Mouse (Mus musculus) frontal cortex, postnatal 10 days (tissue): ENCODE data around the gene Zc3h13.

Experiments
- DNase-seq, 2 experiments: peaks; one replicate each; pipeline ENCODE4 v3.0.0; 2022; ENCODE audit warnings: low spot score in 2 of 2, mixed read lengths in 1 of 2

The Zc3h13 gene

DNA sequence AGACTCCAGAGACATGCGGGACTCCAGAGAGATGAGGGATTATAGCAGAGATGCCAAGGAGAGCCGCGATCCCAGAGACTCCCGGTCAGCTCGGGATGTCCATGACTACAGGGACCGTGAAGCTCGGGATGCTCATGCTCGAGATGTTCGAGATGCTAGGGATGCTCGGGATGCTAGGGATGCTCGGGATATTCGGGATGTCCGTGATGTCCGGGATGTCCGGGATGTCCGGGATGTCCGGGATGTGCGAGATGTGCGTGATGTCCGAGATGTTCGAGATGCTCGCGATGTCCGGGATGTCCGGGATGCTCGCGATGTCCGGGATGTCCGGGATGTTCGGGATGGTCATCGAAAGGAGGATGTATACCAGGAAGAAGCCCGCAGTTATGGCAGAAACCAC lies 39.2 kb downstream of the Zc3h13 start:
- no peak for DNase-seq

DNA sequence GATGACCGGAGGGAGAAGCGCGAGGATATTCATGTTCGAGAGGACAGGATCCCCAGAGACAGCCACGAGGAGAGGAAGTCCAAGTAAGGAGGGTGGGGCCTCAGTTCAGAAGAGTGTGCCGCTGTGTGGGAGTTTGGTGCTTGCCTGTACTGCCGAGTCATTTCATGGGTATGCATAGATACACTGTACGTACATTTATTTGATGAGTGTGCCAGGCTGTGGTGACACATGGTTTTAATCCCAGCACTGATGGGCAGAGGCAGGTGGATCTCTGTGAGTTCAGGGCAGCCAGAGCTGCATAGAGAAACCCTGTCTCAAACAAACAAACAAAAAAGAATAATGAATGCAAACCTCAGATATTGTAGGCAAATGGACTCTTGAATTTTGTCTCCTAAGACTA lies 43.9 kb downstream of the Zc3h13 start:
- DNase-seq: no peak

DNA sequence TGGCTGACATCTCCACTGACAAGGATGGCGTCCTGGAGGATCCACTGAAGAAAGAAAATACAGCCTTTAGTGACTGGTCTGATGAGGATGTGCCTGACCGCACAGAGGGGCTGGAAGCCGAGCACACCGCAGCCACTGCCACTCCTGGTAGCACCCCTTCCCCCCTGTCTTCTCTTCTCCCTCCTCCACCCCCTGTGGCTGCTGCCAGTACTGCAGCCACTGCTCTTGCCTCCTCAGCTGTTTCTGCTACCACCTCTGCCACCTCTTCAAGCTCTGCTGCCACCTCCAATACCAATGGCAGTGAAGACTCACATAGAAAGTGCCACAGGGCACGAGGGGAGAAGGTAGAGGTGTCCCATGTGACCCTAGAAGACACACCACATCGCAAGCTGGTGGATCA lies 46.4 kb downstream of the Zc3h13 start:
- no peak for DNase-seq

DNA sequence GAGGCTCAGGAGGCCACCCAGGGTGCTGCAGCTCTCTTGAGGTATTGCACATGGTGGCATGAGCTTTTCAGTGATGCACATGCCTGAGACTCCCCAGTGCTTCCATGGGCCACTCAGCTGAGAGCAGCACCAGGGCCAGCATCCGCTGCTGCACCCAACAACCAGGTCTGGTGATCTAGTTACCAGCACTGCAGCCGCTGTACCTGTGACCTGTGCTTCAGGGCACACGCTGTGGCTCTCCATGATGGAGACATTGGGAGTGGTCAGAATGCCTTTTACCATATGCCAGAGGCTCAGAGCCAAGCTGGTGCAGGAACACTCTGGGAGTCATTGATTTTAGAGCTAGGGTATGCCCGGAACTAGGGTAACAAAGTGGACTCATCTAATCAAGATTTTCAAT lies 50.1 kb downstream of the Zc3h13 start:
- DNase-seq: no peak

DNA sequence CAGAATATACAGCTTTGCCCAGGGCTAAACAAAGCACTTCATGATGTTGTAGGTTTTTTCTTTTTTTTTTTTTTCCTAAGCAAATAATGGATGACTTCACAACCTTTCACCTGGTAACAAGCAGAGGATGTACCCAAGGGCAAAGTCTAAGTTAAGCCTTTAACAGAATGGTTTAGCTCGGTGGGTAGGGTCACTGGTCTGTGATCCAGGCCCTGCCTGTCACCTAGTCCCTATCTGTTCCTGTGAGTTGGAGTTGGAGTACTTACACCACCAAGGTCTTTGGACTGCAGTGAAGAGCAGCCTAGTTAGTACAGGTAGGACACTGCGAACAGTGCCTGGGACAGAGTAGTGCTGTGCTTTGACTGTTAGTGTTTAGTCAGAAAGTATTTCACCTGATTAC lies 53.7 kb downstream of the Zc3h13 start:
- DNase-seq: no peak

DNA sequence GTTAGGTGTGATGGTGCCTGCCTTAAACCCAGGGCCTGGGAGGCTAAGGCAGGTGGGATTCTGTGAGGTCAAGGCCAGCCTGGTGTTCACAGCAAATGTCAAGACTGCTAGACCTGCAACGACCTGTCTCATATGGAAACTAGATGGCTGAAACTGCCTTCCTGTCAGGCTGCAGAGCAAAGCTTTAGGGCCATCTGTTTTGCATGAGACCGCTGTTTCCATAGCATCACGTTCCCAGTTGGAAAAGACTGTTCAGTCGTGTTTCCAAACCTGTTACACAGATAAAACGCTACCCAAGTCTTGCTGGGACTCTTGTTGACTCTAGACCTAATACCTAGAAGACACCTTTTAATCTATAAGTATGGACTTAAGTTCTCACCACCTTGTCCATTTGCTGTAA lies 61.9 kb downstream of the Zc3h13 start:
- no peak for DNase-seq

DNA sequence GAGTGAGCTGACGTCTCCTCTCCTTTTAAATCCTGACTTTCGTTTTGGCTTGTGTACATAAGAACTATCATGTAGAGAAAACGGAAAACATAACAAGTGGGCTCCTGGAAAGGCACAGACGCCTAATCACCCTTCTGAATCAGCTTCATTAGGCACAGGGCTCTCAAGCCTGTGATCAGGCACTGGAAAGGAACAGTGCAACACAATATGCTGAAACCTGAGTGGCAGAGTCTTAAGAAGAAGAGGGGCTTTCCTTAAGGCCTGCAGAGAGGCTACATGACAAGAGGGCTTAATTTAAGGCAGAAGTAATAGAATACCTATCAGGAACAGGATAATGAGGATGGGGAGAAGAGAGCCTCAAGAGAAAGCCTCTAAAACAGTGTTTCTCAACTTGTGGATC lies 67.5 kb downstream of the Zc3h13 start:
- no peak for DNase-seq

DNA sequence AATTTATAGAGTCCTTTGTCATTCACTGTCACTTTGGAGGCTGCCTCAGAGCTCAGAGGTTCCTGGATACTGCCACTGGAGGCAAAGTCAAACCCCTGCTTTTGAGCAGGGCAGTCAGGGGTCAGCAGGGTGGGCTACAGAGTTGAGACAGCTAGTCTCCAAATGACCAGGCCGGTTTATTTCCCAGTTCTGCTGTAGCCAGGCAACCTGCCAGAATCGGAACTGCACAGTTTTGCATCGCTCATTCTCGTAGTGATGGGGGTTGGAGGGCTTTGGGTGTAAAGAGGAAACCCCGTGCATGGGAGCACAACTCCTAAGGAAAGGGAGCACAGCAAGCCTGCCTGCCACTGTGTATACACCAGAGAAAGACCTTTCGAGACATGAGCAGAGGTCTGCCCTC lies 79.1 kb downstream of the Zc3h13 start:
- no peak for DNase-seq

DNA sequence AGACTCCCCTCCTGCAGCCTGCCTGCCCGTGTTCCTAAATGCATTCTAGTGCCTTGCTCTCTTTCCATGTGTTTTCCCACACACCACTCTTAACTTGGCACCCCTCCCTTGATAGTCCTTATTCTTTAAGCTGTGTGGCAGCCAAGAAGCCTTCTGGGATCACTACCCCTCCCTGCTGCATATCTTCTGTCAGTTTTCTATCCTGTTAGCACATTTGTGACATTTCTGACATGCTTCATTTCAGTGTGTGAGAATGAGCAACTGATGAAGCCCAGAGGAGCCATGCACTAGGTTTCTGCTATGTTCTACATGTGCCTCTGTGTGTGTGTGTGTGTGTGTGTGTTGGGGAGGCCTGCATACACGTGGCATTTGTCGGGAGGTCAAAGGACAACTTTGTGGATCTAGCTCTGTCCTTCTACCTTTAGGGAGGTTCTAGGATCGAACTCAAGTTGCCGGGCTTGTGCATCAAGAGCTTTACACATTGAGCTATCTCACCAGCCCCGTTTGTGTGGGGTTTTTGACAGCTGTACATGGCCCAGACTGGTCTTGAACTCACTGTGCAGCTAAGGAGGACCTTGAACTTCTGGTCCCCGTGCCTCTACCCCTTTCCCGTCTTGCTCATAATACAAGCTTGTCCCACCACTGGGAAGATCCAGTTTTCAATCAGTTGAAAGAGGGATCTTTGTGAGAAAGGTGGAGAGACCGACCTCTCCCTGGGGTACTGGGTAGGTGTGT lies 81.3 kb downstream of the Zc3h13 start:
- DNase-seq: no peak

DNA sequence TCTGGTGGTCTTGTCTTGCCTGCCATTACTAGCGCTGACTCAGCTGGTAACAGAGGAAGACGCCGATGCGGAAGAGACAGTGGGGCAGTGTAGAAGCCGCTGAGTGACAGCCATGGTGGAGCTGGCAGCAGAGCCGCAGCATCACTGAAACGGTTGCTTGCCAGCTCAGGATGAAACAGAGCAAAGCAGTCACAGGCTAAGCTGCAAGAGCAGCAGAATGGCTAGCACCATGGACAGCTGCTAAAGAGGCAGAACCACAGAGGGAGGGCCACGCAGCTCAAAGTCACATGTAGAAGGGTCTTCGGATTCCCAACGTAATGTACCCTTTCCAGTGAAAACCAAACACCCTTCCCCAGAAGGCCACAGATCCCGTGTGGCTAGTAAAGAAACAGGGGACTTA lies 82.6 kb downstream of the Zc3h13 start:
- no peak for DNase-seq

DNA sequence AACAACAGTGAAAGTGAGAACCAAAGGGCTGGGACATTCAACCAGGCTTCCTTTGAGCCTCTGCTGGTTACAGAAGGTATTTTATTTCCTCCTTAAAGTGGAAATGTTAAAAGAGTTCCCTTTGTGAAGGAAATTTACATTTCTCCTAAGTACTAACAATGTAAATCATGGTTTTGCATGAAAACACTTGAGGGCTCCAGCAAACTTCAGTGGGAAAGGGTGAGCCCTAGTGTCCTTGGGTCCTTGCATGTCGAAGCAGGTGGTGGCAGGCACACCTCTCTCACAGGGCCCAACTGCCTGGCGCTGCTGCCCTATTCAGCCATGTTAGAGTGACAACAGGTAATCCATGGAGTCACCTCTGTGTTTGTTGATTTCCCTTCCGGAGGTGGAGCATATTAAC lies 83.3 kb downstream of the Zc3h13 start:
- no peak for DNase-seq

DNA sequence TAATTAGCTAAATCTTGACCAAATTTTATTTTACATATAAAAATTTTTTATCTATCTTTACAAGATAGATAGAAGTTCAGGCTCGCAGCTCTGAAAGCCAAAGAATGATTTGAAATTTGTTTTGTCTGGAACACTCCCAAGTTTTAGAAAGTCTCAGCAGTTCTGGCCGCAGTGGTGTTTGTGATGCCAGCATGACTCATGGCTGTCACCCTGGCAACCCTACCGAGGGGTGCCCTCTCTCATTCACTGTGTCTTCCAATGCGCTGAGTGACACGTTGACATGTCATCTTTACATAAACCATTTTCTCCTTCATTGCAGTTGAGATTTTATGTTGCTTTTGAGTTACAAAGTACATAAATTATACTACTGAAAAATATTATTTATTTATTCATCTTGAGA lies 85.7 kb downstream of the Zc3h13 start:
- DNase-seq: no peak

DNA sequence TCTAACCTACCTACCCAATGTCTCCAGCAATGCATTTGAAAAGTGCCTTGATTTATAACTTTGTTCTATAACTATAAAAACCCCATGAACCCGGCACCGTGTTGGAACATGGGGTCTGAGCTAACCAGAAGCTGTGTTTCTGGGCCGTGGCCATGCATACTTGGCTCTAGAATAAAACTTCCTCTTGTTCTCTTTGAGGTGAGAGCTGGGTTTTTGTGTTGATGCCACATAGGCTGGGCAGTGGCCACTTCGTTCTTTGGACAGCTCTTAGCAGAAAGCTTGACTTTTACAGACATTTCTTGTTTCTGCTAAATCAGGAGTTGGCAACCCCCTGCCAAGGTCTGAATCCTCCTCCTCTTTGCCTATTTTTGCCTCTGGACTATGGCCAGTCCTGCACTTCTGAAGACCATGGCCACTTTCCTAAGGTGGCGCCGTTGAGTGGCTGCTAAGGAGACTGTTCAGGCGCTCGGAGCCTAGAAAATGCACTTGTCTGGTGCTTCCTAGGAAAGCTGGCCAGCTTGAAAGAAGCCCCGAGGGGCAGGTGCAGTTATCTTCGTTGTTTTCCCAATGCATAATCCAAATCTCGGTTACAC lies 90.9 kb downstream of the Zc3h13 start:
- DNase-seq: peak; percentile 22 to 30

DNA sequence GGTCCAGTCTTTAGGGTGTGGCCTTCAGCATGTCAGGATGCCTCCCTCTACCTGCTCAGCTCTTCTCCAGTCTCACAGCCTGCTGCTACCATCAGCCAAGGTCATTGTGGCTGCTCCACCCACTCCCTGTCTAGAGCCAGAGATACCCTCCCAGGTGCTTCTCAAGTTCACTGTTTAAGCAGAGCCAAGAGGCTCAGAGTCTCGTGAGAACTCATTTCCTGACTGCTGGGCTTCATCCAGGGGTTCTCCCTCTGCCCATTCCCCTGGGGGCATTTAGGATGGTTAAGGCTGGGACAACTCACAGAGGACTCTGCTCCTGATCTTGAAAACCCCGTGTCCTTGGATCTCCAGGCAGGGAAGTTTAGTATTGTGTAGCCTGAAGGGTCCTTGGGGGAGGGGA lies 92.1 kb downstream of the Zc3h13 start:
- no peak for DNase-seq

DNA sequence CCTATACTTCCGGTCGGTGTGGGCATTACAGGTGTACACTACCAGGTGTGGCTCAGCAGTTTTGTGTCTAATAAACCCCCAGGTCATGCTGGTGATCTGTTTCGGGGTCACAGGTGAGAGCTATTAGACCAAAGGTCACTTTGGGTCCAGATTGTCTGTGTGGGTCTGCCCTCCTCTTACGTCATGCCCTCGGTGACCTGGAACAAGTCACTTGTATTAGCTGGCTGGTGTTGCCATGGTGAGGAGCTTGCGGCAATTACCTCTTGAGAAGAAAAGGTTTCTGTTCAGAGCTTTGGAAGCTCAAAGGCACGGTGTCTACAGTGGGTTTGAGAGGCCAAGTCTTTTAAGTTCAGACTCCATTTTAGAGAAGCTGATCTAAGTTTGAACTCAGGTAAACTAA lies 93.4 kb downstream of the Zc3h13 start:
- no peak for DNase-seq
